Mouse (Mus musculus) cerebellum, adult 2 months (tissue): ENCODE data around the gene Mrpl53.

Experiments used
- CTCF ChIP-seq: fragments of 200-500 bp; IDR thresholded peaks from 2 replicates; pipeline ENCODE4 v1.5.1; 2011; ENCODE audit warnings: low read depth, mild to moderate bottlenecking, control low read depth, low read length, moderate library complexity, borderline replicate concordance; ENCODE audit not compliant: insufficient read depth
- POLR2A ChIP-seq: fragments of 200-500 bp; IDR thresholded peaks from 2 replicates; pipeline ENCODE4 v1.6.1; 2011; ENCODE audit warnings: low read length, control low read depth, borderline replicate concordance; ENCODE audit not compliant: insufficient read depth

DNA sequence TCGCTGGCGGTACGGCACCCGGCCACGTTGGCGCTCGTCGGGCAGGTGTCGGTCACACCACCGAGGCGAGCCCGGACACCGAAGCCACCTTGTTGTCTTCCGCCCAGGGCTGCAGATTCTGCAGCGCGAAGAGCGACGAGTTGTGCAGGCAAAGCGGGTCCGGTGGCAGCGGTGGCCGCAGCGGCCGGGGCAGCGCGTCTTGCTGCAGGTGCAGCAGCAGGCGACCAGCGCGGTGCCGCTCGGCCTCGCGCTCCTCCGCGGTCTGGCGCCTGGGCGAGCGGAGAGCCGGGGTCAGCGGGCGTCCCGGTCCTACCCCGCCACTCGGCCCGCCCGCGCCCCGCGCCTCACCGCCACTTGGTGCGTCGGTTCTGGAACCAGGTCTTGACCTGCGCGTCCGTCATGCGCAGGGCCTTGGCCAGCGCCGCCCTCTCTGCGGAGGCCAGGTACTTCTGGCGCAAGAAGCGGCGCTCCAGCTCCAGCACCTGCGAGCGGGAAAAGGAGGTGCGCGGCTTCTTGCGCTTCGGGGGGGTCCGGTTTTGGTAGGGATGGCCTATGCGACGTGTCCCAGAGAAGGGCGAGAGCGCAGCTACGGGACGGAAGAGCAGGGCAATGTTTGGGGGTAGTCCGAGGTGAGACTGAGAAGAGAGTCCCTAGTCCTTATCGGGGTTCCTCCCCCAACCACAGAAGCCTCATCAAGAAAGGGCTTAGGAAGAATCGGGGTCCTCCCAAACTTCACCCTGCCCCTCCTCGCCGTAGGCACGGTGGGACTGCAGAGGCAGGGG is 39.9 kb upstream of the Mrpl53 start:
- TF ChIP-seq CTCF: no peak
- TF ChIP-seq POLR2A: no peak
